25 mouse cellular contexts compared by ENCODE assay signal in the genomic region with DNA sequence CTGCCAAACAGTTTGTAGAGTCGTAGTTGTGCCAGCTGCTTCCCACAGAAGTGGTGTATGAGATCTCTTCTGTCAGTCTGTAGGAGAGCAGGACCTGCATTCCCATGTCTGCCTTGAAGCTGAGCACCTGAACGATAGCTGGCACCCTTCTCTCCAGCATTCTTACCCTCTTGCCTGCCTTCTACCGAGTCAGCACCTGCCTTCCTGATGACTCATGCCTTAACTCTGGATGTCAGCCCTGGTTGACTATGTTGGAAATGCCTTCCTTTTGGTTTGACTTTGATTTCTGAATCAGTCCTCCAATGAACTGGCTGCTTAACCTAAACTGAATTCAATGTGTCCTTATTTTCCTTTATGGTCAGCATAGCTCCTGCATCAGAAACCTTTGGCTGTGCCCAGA. TPM values are rescaled to one million over a fixed set of nuclear protein-coding genes. Genes with fewer than 3 reads are reported as not detected.
"Had no signal": no experiment of that assay in that cellular context is flagged by ENCODE, and none has a peak within 500 bp of the region (broad histone marks: within the 10 kb centered on the region; RNA-seq: fewer than 3 reads in every experiment).

No protein-coding gene starts in this region.

- H3K9me3 ChIP-seq: limb, embryonic 13.5 days; midbrain, embryonic 10.5 days; neural tube, embryonic 12.5 days; stomach, embryonic 15.5 days had no signal

- H3K4me3 ChIP-seq: limb, embryonic 13.5 days; midbrain, embryonic 10.5 days; neural tube, embryonic 12.5 days; stomach, embryonic 15.5 days had no signal

- ATAC-seq: lung, postnatal 0 days had no signal

- H3K4me1 ChIP-seq: midbrain, embryonic 10.5 days; stomach, embryonic 15.5 days had no signal

- H3K4me2 ChIP-seq: limb, embryonic 13.5 days; neural tube, embryonic 12.5 days; stomach, embryonic 15.5 days had no signal

- H3K27me3 ChIP-seq: limb, embryonic 13.5 days; neural tube, embryonic 12.5 days; stomach, embryonic 15.5 days had no signal

- H3K27ac ChIP-seq: limb, embryonic 13.5 days; liver, embryonic 14.5 days; midbrain, embryonic 10.5 days; neural tube, embryonic 12.5 days; stomach, embryonic 15.5 days had no signal

- H3K9ac ChIP-seq: limb, embryonic 13.5 days; liver, embryonic 14.5 days; neural tube, embryonic 12.5 days; stomach, embryonic 15.5 days had no signal

- DNase-seq: kidney, adult 18-20 months; kidney, postnatal 10 days; kidney, postnatal 4 days; left cerebral cortex, postnatal 4 days; lung, adult 2 months; lung, postnatal 4 days; midbrain, embryonic 14.5 days; thymus, adult 2 months; thymus, postnatal 25 days had no signal

RNA-seq across cellular contexts. Expression of gene 1700010B08Rik, which starts 20.4 kb away (rescaled TPM):
- total RNA-seq: layer of hippocampus, adult 8-10 months; layer of hippocampus, postnatal 14 days; left cerebral cortex, adult 18-20 months; left cerebral cortex, postnatal 10 days; left cerebral cortex, postnatal 4 days; liver, adult 2 months; megakaryocyte, adult 5-6 weeks; monocyte, adult 5-6 weeks; neutrophil, adult 5-6 weeks had no signal
- polyA plus RNA-seq: kidney, embryonic 14.5 days; limb, embryonic 13.5 days; liver, adult 2 months; liver, embryonic 14.5 days; lung, adult 2 months; midbrain, embryonic 10.5 days; midbrain, embryonic 14.5 days; neural tube, embryonic 12.5 days; spleen, adult 2 months; stomach, embryonic 15.5 days; thymus, adult 2 months had no signal
